Mouse (Mus musculus) hindbrain, embryonic 12.5 days (tissue): ENCODE data around the gene Atp5d. TPM values are rescaled to one million over a fixed set of nuclear protein-coding genes. Genes with fewer than 3 reads are reported as not detected.

Source experiments
- ATAC-seq: fragments of 200-750 bp; cut with Nextera tagmentation; 2 replicates; pipeline ENCODE4 v1.8.0; 2017; ENCODE audit warnings: moderate TSS enrichment; ENCODE audit not compliant: low FRiP score
- H3K27ac ChIP-seq: fragments of 300-500 bp; sonication (generic); 2 replicates; pipeline ENCODE4 v1.5.1; 2016; ENCODE audit warnings: mild to moderate bottlenecking
- H3K27me3 ChIP-seq: fragments of 300-500 bp; sonication (generic); 2 replicates; pipeline ENCODE4 v1.6.1; 2016; ENCODE audit warnings: mild to moderate bottlenecking
- H3K36me3 ChIP-seq: fragments of 300-500 bp; sonication (generic); 2 replicates; pipeline ENCODE4 v1.6.1; 2016; ENCODE audit warnings: mild to moderate bottlenecking
- H3K4me1 ChIP-seq: fragments of 300-500 bp; sonication (generic); 2 replicates; pipeline ENCODE4 v1.6.1; 2016
- H3K4me2 ChIP-seq: fragments of 300-500 bp; sonication (generic); replicated peaks from 2 replicates; pipeline ENCODE4 v1.6.1; 2016; ENCODE audit warnings: mild to moderate bottlenecking
- H3K4me3 ChIP-seq: fragments of 300-500 bp; sonication (generic); 2 replicates; pipeline ENCODE4 v1.5.1; 2016; ENCODE audit warnings: mild to moderate bottlenecking
- H3K9ac ChIP-seq: fragments of 300-500 bp; sonication (generic); 2 replicates; pipeline ENCODE4 v1.6.1; 2016; ENCODE audit warnings: mild to moderate bottlenecking, moderate library complexity
- H3K9me3 ChIP-seq: fragments of 300-500 bp; sonication (generic); replicated peaks from 2 replicates; pipeline ENCODE4 v1.6.1; 2016; ENCODE audit warnings: mild to moderate bottlenecking
- WGBS: fragments of 180-500 bp; shearing (Covaris S2); methylation state at CpG from one replicate; pipeline ENCODE4 v1.1.7; 2016; 5-methylcytosine and 5-hydroxymethylcytosine counted together
- polyA plus RNA-seq: library from polyadenylated mRNA; unstranded; fragments of >200 nt; fragmentation: Nextera tagmentation; extraction: Ambion mirVana; gene quantifications from 2 replicates; pipeline ENCODE4 v1.2.1, GENCODE M21; 2016

Atp5d gene
- polyA plus RNA-seq, 1 experiment from 2014 or later = 385 TPM

DNA sequence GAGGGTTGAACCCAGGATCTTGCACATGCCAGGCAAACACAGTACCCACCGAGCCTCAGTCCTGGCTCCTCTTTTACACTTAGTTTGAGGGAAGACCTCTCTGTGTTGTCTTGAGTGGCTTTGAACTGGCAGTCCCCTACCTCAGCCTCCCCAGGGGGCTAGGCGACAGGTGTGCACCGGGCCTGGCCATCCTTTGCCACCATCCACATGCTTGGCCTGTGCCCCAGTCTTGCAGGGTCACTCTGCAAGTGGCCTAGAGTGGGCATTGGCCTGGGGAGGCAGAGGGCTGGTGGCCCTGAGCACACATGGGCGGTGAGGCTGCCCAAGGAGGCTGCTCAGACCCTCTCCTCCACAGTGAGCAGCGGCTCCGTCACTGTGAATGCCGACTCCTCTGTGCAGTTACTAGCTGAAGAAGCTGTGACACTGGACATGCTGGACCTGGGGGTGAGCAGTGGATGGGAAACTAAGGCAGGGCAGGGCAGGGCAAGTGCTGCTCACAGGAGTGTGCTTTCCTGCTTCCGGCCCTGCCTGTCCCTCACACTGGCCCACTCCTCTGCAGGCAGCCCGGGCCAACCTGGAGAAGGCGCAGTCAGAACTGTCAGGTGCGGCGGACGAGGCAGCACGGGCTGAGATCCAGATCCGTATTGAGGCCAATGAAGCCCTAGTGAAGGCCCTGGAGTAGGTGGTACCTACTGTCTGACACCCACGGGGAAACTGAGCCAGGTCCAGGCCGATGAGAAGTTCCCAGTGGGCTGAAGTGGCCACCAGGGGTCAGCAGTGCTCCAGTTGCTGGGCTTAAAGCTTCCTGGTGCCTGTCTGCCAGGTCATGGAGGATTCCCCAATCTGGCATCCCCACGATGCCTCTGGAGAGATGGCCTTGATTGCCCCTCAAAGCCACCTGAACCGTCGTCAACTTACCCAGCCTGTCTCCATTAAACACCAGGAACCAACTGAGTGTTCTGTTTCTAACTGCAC lies 6.7 kb downstream of the Atp5d start:
- H3K36me3 ChIP-seq = peaks cover 20% of the 10 kb centered on the region
- WGBS = 71% methylated on average over 20 of the region's 20 CpGs
- peaks cover 40% of the 10 kb centered on the region for H3K4me1 ChIP-seq
- no peak for ATAC-seq
- H3K4me2 ChIP-seq = 0 out of 2 replicates have a peak overlapping the region, but pooled peaks have one; percentile 0
- H3K9ac ChIP-seq = no peak overlapping the region
- no peaks in the 10 kb centered on the region for H3K9me3 ChIP-seq
- 0 out of 2 replicates have a peak overlapping the region, but pooled peaks have one; percentile 31 for H3K27ac ChIP-seq
- 0 out of 2 replicates have a peak overlapping the region, but pooled peaks have one; percentile 3 for H3K4me3 ChIP-seq
- H3K27me3 ChIP-seq = no peaks in the 10 kb centered on the region

DNA sequence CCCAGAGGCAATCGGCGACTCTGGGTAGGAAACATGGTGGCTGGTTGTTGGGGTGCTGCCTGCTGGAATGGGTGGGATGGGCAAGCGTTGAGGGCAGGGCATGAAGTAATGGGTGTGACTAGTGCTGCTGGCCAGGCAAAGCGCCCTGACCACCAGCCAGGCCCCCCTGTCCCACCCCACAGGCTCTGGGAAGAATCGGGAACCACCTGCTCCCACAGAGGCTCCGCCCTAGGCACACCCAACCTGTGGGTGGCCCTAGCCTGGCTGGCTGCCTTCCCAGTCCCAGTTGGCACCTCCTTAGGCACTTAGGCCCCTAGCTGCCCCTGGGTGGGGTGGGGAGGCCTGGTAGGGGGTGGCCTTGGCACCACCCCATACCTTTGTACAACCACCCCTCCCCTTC lies 7.5 kb downstream of the Atp5d start:
- no peaks in the 10 kb centered on the region for H3K9me3 ChIP-seq
- no peak overlapping the region for H3K4me2 ChIP-seq
- no peak overlapping the region for H3K9ac ChIP-seq
- 0 out of 2 replicates have a peak overlapping the region, but pooled peaks have one; percentile 3 for H3K4me3 ChIP-seq
- ATAC-seq = no peak
- WGBS = 92% methylated on average over 6 of the region's 6 CpGs
- H3K4me1 ChIP-seq = peaks cover 38% of the 10 kb centered on the region
- H3K27ac ChIP-seq = 0 out of 2 replicates have a peak overlapping the region, but pooled peaks have one; percentile 31
- H3K36me3 ChIP-seq = peaks cover 20% of the 10 kb centered on the region
- H3K27me3 ChIP-seq = no peaks in the 10 kb centered on the region

DNA sequence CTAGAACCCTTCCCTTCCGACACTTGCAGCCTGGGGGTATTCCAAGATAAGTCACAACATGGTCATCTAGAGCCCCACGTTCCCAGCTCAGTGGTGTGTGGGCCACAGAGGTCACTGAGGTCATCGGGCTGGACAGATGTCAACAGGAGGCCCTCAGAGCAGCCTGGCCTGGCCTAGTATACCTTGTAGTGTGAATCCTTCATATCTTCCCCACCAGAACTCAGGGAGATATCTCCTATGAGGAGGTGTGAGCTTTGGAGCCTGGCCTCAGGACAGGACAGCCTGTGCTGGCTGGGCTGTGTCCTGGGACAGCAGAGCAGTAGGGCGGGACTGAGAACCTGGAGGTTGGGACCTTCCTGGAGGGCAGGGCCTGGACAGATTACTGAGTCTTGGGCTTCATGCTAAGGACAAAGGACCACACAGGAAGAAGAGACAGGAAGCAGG lies 8.2 kb downstream of the Atp5d start:
- 0 out of 2 replicates have a peak overlapping the region, but pooled peaks have one; percentile 1 for H3K4me2 ChIP-seq
- no peak for ATAC-seq

DNA sequence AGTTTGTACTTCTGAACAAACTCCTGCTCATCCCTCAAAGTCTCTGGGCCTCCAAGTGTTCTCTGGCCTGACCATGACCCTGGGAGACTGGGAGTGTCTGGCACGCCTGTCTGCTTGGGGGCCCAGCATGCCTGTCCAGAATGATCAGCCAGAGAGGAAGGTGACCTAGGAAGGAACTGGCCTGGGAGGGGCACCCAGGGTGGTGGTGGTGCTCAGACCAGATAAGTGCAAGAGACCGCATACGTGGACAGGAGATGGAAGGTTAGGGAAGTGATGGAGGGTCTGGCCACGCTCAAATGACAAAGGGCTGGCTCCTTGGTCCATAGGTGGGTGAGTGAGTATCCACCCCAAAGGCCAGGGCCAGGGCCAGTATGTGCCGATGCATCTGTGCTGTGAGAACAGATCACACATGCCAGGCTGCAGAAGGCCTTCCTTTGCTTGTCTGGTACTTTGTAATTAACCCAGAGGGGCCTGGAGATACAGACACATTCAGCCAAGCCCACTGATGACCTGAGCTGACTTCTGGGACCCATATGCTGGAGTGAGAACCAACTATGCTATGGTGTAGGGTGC lies 8.8 kb downstream of the Atp5d start:
- Histone ChIP-seq H3K36me3 (peaks cover 33% of the 10 kb centered on the region), H3K4me1 (peaks cover 35% of the 10 kb centered on the region), H3K4me2 (peak overlapping the region; percentile 72), H3K9ac (peak overlapping the region; percentile 91; the same call in 1 of the 2 replicates), H3K27me3 (no peaks in the 10 kb centered on the region), H3K9me3 (no peaks in the 10 kb centered on the region), H3K4me3 (peak overlapping the region; percentile 99), H3K27ac (peak overlapping the region; percentile 97)
- no peak for ATAC-seq
- 72% methylated on average over 5 of the region's 5 CpGs for WGBS

More for the DNA sequence above, 8.2 kb downstream of the Atp5d start:
- Histone ChIP-seq H3K27me3 (no peaks in the 10 kb centered on the region), H3K36me3 (peaks cover 27% of the 10 kb centered on the region), H3K9me3 (no peaks in the 10 kb centered on the region), H3K4me3 (no peak overlapping the region), H3K4me1 (peaks cover 32% of the 10 kb centered on the region), H3K9ac (no peak overlapping the region), H3K27ac (0 out of 2 replicates have a peak overlapping the region, but pooled peaks have one; percentile 97)
- 75% methylated on average over 4 of the region's 4 CpGs for WGBS

GRCm38 (mm10) chr10:80147719-80148601 lies 9.5 kb downstream of the Atp5d start, which contains the start of gene Midn:
Gene Midn, plus strand, starts transcription at chr10:80148272.
- no peaks in the 10 kb centered on the region for H3K9me3 ChIP-seq
- no peaks in the 10 kb centered on the region for H3K27me3 ChIP-seq
- under 1% methylated on average over 42 of the region's 42 CpGs for WGBS
- peak within 1 kb of the TSS; percentile 72 for H3K4me2 ChIP-seq
- peaks cover 38% of the 10 kb centered on the region for H3K4me1 ChIP-seq
- ATAC-seq = peak; percentile 24
- H3K27ac ChIP-seq = peak within 1 kb of the TSS; percentile 97
- H3K4me3 ChIP-seq = peak within 1 kb of the TSS; percentile 99
- H3K9ac ChIP-seq = peak within 1 kb of the TSS; percentile 91
- peaks cover 40% of the 10 kb centered on the region for H3K36me3 ChIP-seq

DNA sequence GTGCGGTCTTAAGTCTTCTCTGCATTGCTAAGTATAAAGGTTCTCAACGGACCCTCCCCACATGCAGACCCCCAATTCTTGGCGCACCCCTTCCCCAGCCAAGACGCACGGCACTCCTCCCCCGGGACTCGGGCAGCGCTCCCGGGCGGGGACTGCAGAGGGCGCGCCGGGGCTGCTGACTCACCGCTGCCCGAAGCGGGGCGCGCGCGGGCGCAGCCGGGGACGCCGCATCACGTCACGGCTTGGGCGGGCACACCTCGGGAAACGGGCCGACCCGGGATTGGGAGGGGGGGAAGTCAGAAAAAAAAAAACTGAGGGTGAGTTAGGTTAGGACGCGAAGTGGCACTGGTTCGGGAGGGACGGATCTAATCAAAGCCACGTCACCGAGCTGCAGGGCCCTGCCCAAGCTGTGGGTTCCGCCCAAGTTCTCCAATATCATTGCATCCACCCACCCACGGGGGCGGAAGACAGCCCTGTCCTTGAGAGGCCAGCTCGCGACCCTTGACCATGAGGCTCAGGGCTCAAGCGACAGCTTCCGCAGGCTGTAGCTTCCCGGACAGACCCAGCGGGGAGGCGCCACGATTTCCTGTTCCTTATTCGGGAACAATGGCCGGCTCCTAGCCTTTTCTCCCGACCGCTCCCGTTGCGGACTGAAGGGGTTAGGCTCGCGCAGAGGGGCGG lies 10.3 kb downstream of the Atp5d start:
- Histone ChIP-seq H3K4me2 (peak overlapping the region; percentile 72), H3K27ac (peak overlapping the region; percentile 97), H3K27me3 (no peaks in the 10 kb centered on the region), H3K4me1 (peaks cover 42% of the 10 kb centered on the region), H3K4me3 (peak overlapping the region; percentile 99), H3K9ac (peak overlapping the region; percentile 91), H3K36me3 (peaks cover 45% of the 10 kb centered on the region), H3K9me3 (no peaks in the 10 kb centered on the region)
- peak; percentile 30 for ATAC-seq
- WGBS = under 1% methylated on average over 56 of the region's 57 CpGs

- Histone ChIP-seq H3K27ac (peak overlapping the region; percentile 100), H3K36me3 (peaks cover 45% of the 10 kb centered on the region), H3K4me1 (peaks cover 50% of the 10 kb centered on the region), H3K4me2 (peak overlapping the region; percentile 99), H3K4me3 (peak overlapping the region; percentile 99), H3K9me3 (no peaks in the 10 kb centered on the region), H3K27me3 (no peaks in the 10 kb centered on the region), H3K9ac (peak overlapping the region; percentile 100)
- WGBS = under 1% methylated on average over 87 of the region's 88 CpGs
- ATAC-seq = peak; percentile 83
Observed at GRCm38 (mm10) chr10:80149291-80150225, 11.1 kb downstream of the Atp5d start.

DNA sequence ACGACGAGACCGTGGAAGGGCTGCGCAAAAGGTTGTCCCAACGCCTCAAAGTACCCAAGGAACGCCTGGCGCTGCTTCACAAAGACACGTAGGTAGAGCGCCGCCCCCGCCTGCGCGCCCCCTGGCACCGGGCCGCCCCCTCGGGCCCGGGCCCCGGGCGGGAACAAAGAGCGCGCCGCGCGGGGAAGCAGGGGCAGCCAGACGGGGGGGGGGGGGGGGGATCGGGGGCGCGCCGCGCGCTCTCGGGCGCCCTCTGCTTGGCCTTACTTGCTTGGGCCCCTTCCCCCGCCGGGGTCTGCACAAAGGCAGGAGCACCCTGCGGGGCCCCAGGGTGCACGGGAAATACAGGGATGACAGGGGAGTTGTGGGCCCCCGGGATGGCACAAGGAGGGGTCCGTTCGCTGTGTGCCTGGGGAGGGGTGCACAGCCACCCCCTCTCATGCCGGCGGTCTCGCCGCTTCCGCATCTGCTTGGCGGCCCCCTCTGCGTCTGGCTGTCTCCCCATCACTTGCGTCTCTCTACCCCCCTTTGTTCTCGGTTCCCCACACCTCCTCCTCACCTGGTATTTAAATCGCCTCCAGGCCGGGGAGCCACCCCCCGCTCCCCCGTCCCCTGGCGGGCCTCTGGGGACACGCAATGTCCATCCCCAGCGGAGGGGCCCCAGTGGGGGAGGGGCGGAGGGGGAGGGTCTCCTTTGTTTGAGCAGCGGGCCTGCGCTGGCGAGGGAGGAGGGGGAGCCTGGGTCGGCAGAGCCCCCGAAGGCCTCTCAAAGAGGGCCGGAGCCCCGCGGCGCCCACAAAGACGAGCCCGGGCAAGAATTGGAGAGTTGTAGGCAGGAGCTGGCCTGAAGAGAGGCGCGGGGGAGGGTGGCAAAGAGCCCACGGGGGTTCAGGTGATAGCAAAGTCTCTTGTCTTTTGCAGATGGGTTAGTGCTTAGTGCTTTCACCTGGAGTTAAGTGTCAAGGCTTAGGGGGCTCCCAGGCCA lies 12.1 kb downstream of the Atp5d start:
- H3K4me3 ChIP-seq = peak overlapping the region; percentile 99
- H3K27ac ChIP-seq = peak overlapping the region; percentile 100
- no peak for ATAC-seq
- H3K36me3 ChIP-seq = peaks cover 46% of the 10 kb centered on the region
- peaks cover 57% of the 10 kb centered on the region for H3K4me1 ChIP-seq
- H3K4me2 ChIP-seq = peak overlapping the region; percentile 99
- no peaks in the 10 kb centered on the region for H3K9me3 ChIP-seq
- no peaks in the 10 kb centered on the region for H3K27me3 ChIP-seq
- H3K9ac ChIP-seq = peak overlapping the region; percentile 100
- WGBS = under 1% methylated on average over 42 of the region's 71 CpGs

DNA sequence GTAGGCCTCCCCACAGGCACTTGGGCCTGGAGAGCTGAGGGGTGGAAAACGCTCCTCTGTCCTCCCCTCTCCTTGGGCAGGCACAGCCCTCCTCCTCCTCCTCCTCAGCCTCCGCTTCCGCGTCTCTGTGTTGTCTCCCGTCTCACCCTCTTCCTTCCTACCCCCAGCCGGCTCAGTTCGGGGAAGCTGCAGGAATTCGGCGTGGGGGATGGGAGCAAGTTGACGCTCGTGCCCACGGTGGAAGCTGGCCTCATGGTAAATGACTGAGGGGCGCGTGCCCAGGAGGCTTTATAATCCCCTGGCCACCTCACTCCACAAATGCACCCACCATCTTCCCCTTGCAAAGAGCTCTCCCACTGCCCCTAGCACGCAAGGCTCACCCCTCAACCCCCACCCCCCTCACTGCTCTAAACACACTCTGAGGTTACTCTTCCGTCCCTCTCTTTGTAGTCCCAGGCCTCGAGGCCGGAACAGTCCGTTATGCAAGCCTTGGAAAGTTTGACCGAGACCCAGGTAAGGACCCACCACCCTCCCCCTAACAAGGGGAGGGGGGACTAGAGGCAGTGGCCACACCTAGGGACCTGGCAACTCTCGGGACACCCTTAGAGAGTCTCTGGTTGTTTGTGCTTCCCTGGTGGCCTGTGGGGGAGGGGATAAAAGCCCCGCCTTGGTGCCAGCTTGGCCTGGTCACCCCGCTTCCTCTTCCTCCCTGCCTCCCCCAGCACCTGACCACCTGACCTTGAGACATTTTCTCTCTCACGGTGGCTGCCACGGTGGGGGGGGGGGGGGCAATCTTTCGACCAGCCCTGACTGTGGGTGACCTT lies 13.0 kb downstream of the Atp5d start:
- Histone ChIP-seq H3K4me3 (peak overlapping the region; percentile 99), H3K36me3 (peaks cover 55% of the 10 kb centered on the region), H3K9me3 (no peaks in the 10 kb centered on the region), H3K4me2 (peak overlapping the region; percentile 99), H3K27me3 (no peaks in the 10 kb centered on the region), H3K27ac (peak overlapping the region; percentile 100), H3K9ac (peak overlapping the region; percentile 100), H3K4me1 (peaks cover 58% of the 10 kb centered on the region)
- no peak for ATAC-seq
- under 1% methylated on average over 26 of the region's 26 CpGs for WGBS
